Mouse (Mus musculus): ENCODE measurements at regions not wholly inside any gene's neighbourhood (a gene's known extent, or its start where the extent isn't known, plus 50 kb on each side); places are given as distances from the start of the nearest gene placed in this dataset.

- intact Hi-C loops (cut with DNase I; ENCODE audit: low total_unique reads): no loop called here
- no peak for DNase-seq
Measured at GRCm38 (mm10) chr1:193738821-193739220, 368.7 kb upstream of the Camk1g start.

- intact Hi-C loops (cut with DNase I; ENCODE audit: low total_unique reads): no loop called here
- DNase-seq: no peak
Measured at GRCm38 (mm10) chr1:193735949-193736518, 365.9 kb upstream of the Camk1g start.

GRCm38 (mm10) chr1:193734014-193734763, 364.1 kb upstream of the Camk1g start:
- intact Hi-C loops (cut with DNase I; ENCODE audit: low total_unique reads): no loop called here
- no peak for DNase-seq

GRCm38 (mm10) chr1:193733402-193733801, 363.3 kb upstream of the Camk1g start:
- DNase-seq: no peak
- intact Hi-C loops (cut with DNase I; ENCODE audit: low total_unique reads): no loop called here

GRCm38 (mm10) chr1:193732113-193732512, 362.0 kb upstream of the Camk1g start:
- intact Hi-C loops (cut with DNase I; ENCODE audit: low total_unique reads): no loop called here
- no peak for DNase-seq

GRCm38 (mm10) chr1:193721850-193722249, 351.8 kb upstream of the Camk1g start:
- intact Hi-C loops (cut with DNase I; ENCODE audit: low total_unique reads): no loop called here
- no peak for DNase-seq

GRCm38 (mm10) chr1:193720420-193720851, 350.3 kb upstream of the Camk1g start:
- intact Hi-C loops (cut with DNase I; ENCODE audit: low total_unique reads): no loop called here
- no peak for DNase-seq

GRCm38 (mm10) chr1:193715328-193715727, 345.2 kb upstream of the Camk1g start:
- intact Hi-C loops (cut with DNase I; ENCODE audit: low total_unique reads): no loop called here
- DNase-seq: no peak

GRCm38 (mm10) chr1:193714631-193715030, 344.5 kb upstream of the Camk1g start:
- intact Hi-C loops (cut with DNase I; ENCODE audit: low total_unique reads): no loop called here
- DNase-seq: no peak

GRCm38 (mm10) chr1:193705205-193705604, 335.1 kb upstream of the Camk1g start:
- intact Hi-C loops (cut with DNase I; ENCODE audit: low total_unique reads): loop anchor here (5.0 kb wide), 1 partner anchor 323 kb away; no protein-coding TSS in a partner anchor
- DNase-seq: no peak

GRCm38 (mm10) chr1:193702707-193703419, 332.8 kb upstream of the Camk1g start:
- intact Hi-C loops (cut with DNase I; ENCODE audit: low total_unique reads): no loop called here
- peak; percentile 34 for DNase-seq

- DNase-seq: no peak
- intact Hi-C loops (cut with DNase I; ENCODE audit: low total_unique reads): no loop called here
Measured at GRCm38 (mm10) chr1:193700217-193700616, 330.1 kb upstream of the Camk1g start.

- DNase-seq: peak; percentile 58
- intact Hi-C loops (cut with DNase I; ENCODE audit: low total_unique reads): loop anchor here (10.0 kb wide), 1 partner anchor 526 kb away; no protein-coding TSS in a partner anchor
Measured at GRCm38 (mm10) chr1:193698603-193699266, 328.6 kb upstream of the Camk1g start.

GRCm38 (mm10) chr1:193697857-193698256, 327.8 kb upstream of the Camk1g start:
- intact Hi-C loops (cut with DNase I; ENCODE audit: low total_unique reads): loop anchor here (10.0 kb wide), 1 partner anchor 527 kb away; no protein-coding TSS in a partner anchor
- DNase-seq: no peak

- intact Hi-C loops (cut with DNase I; ENCODE audit: low total_unique reads): loop anchor here (10.0 kb wide), 1 partner anchor 528 kb away; no protein-coding TSS in a partner anchor
- DNase-seq: no peak
Measured at GRCm38 (mm10) chr1:193697001-193697400, 326.9 kb upstream of the Camk1g start.

- peak; percentile 7 for DNase-seq
- intact Hi-C loops (cut with DNase I; ENCODE audit: low total_unique reads): loop anchor here (10.0 kb wide), 1 partner anchor 532 kb away; no protein-coding TSS in a partner anchor
Measured at GRCm38 (mm10) chr1:193692991-193693390, 322.9 kb upstream of the Camk1g start.

GRCm38 (mm10) chr1:193689601-193690000, 319.5 kb upstream of the Camk1g start:
- intact Hi-C loops (cut with DNase I; ENCODE audit: low total_unique reads): no loop called here
- DNase-seq: no peak

GRCm38 (mm10) chr1:193682917-193683316, 312.8 kb upstream of the Camk1g start:
- intact Hi-C loops (cut with DNase I; ENCODE audit: low total_unique reads): no loop called here
- no peak for DNase-seq

GRCm38 (mm10) chr1:193678448-193678847, 308.4 kb upstream of the Camk1g start:
- intact Hi-C loops (cut with DNase I; ENCODE audit: low total_unique reads): no loop called here
- no peak for DNase-seq

Measured in gastrocnemius, postnatal 14 days (tissue).